Mouse (Mus musculus): ENCODE measurements around the gene Ttyh3.
"Not testable (repeated sequence)": the region's sequence is repeated elsewhere in the genome, so short reads cannot be mapped to it uniquely, and the experiment has no call there.

- TF ChIP-seq ZNF384 (IDR thresholded peaks at IDR 0.05; ENCODE audit: low read depth, low read length); CHD2 (IDR thresholded peaks at IDR 0.05; ENCODE audit: low read depth, low read length); MAFK (IDR thresholded peaks at IDR 0.05; ENCODE audit: insufficient read depth, low read depth, low read length): not testable (repeated sequence)
Measured at GRCm38 (mm10) chr5:140672603-140673002, 23.8 kb upstream of the Ttyh3 start.
